Mouse (Mus musculus): ENCODE measurements around the gene Pim3.

Pim3 gene

GRCm38 (mm10) chr15:88837199-88837932 lies 24.6 kb upstream of the Pim3 start:
- peak; percentile 32 for DNase-seq (ENCODE audit: low read depth, low spot score)

- no peak for DNase-seq (ENCODE audit: low read depth, low spot score)
Measured at GRCm38 (mm10) chr15:88837977-88838376, 24.0 kb upstream of the Pim3 start.

GRCm38 (mm10) chr15:88839271-88839670 lies 22.7 kb upstream of the Pim3 start:
- no peak for DNase-seq (ENCODE audit: low read depth, low spot score)

GRCm38 (mm10) chr15:88840126-88840525 lies 21.9 kb upstream of the Pim3 start:
- no peak for DNase-seq (ENCODE audit: low read depth, low spot score)

GRCm38 (mm10) chr15:88841160-88841559 lies 20.8 kb upstream of the Pim3 start:
- DNase-seq (ENCODE audit: low read depth, low spot score), result no peak

- no peak for DNase-seq (ENCODE audit: low read depth, low spot score)
Measured at GRCm38 (mm10) chr15:88841580-88842299, 20.2 kb upstream of the Pim3 start.

GRCm38 (mm10) chr15:88842300-88842673 lies 19.7 kb upstream of the Pim3 start:
- no peak for DNase-seq (ENCODE audit: low read depth, low spot score)

- DNase-seq (ENCODE audit: low read depth, low spot score), result peak; percentile 57
Measured at GRCm38 (mm10) chr15:88843486-88844097, 18.4 kb upstream of the Pim3 start.

GRCm38 (mm10) chr15:88844966-88845365 lies 17.0 kb upstream of the Pim3 start:
- DNase-seq (ENCODE audit: low read depth, low spot score), result no peak

GRCm38 (mm10) chr15:88848661-88849060 lies 13.3 kb upstream of the Pim3 start:
- DNase-seq (ENCODE audit: low read depth, low spot score), result no peak

GRCm38 (mm10) chr15:88849621-88850020 lies 12.4 kb upstream of the Pim3 start:
- no peak for DNase-seq (ENCODE audit: low read depth, low spot score)

GRCm38 (mm10) chr15:88850146-88850826 lies 11.7 kb upstream of the Pim3 start:
- no peak for DNase-seq (ENCODE audit: low read depth, low spot score)

- DNase-seq (ENCODE audit: low read depth, low spot score), result no peak
Measured at GRCm38 (mm10) chr15:88851076-88851475, 10.9 kb upstream of the Pim3 start.

GRCm38 (mm10) chr15:88851507-88852149 lies 10.4 kb upstream of the Pim3 start:
- no peak for DNase-seq (ENCODE audit: low read depth, low spot score)

GRCm38 (mm10) chr15:88853106-88853505 lies 8.9 kb upstream of the Pim3 start:
- DNase-seq (ENCODE audit: low read depth, low spot score), result no peak

- no peak for DNase-seq (ENCODE audit: low read depth, low spot score)
Measured at GRCm38 (mm10) chr15:88854119-88854968, 7.6 kb upstream of the Pim3 start.

GRCm38 (mm10) chr15:88854969-88855830 lies 6.8 kb upstream of the Pim3 start:
- DNase-seq (ENCODE audit: low read depth, low spot score), result no peak

GRCm38 (mm10) chr15:88855896-88856417 lies 6.0 kb upstream of the Pim3 start:
- DNase-seq (ENCODE audit: low read depth, low spot score), result no peak

GRCm38 (mm10) chr15:88856613-88857012 lies 5.4 kb upstream of the Pim3 start:
- no peak for DNase-seq (ENCODE audit: low read depth, low spot score)

GRCm38 (mm10) chr15:88857361-88857760 lies 4.6 kb upstream of the Pim3 start:
- DNase-seq (ENCODE audit: low read depth, low spot score), result no peak

Measured in forelimb bud, embryonic 11.5 days (tissue).